Mouse (Mus musculus) left cerebral cortex, postnatal 10 days (tissue): Measurements from ENCODE around the gene Itga8. TPM values are rescaled to one million over a fixed set of nuclear protein-coding genes. Genes with fewer than 3 reads are reported as not detected.

Experiments
- DNase-seq, 2 experiments: peaks; one replicate each; pipeline ENCODE4 v3.0.0; 2021 to 2022; ENCODE audit warnings: low spot score in 2 of 2, mixed read lengths in 1 of 2; ENCODE audit errors: extremely low spot score in 1 of 2
- intact Hi-C: fragments of 180-260 bp; cut with DNase I; formaldehyde crosslinking; loops from one replicate; pipeline ENCODE4 v1.15.1; 2025
- total RNA-seq, 2 experiments: library from RNA; stranded (reverse); gene quantifications; 2 replicates each; pipeline ENCODE4 v1.2.3; 2021

Gene Itga8
- total RNA-seq, 2 experiments from 2014 or later = 5.1 to 5.4 TPM

- DNase-seq = no peak
- intact Hi-C loops = loop anchor here (2.0 to 5.0 kb wide), 3 partner anchors 87 to 298 kb away; no protein-coding TSS in a partner anchor
Measured at GRCm38 (mm10) chr2:12300449-12301228, 1.1 kb downstream of the Itga8 start.

GRCm38 (mm10) chr2:12297287-12297686 is 4.4 kb downstream of the Itga8 start:
- intact Hi-C loops = no loop called here
- DNase-seq = no peak

GRCm38 (mm10) chr2:12295150-12295549 is 6.6 kb downstream of the Itga8 start:
- intact Hi-C loops = no loop called here
- no peak for DNase-seq

- no peak for DNase-seq
- intact Hi-C loops = no loop called here
Measured at GRCm38 (mm10) chr2:12294060-12294459, 7.7 kb downstream of the Itga8 start.

- DNase-seq = no peak
- intact Hi-C loops = no loop called here
Measured at GRCm38 (mm10) chr2:12293458-12293857, 8.3 kb downstream of the Itga8 start.

- intact Hi-C loops = no loop called here
- DNase-seq = peak; percentile 50 to 67
Measured at GRCm38 (mm10) chr2:12292023-12292820, 9.5 kb downstream of the Itga8 start.

- no peak for DNase-seq
- intact Hi-C loops = no loop called here
Measured at GRCm38 (mm10) chr2:12290235-12290634, 11.5 kb downstream of the Itga8 start.

- DNase-seq = no peak
- intact Hi-C loops = no loop called here
Measured at GRCm38 (mm10) chr2:12287831-12288230, 13.9 kb downstream of the Itga8 start.

GRCm38 (mm10) chr2:12280664-12281063 is 21.1 kb downstream of the Itga8 start:
- DNase-seq = no peak
- intact Hi-C loops = no loop called here

- intact Hi-C loops = no loop called here
- DNase-seq = no peak
Measured at GRCm38 (mm10) chr2:12279070-12279612, 22.6 kb downstream of the Itga8 start.

GRCm38 (mm10) chr2:12256635-12257317 is 44.9 kb downstream of the Itga8 start:
- intact Hi-C loops = no loop called here
- DNase-seq = no peak

GRCm38 (mm10) chr2:12255901-12256300 is 45.8 kb downstream of the Itga8 start:
- no peak for DNase-seq
- intact Hi-C loops = no loop called here

- intact Hi-C loops = no loop called here
- no peak for DNase-seq
Measured at GRCm38 (mm10) chr2:12235345-12235744, 66.4 kb downstream of the Itga8 start.

- intact Hi-C loops = no loop called here
- no peak for DNase-seq
Measured at GRCm38 (mm10) chr2:12229721-12230120, 72.0 kb downstream of the Itga8 start.

- no peak for DNase-seq
- intact Hi-C loops = no loop called here
Measured at GRCm38 (mm10) chr2:12228335-12228734, 73.4 kb downstream of the Itga8 start.

GRCm38 (mm10) chr2:12227243-12227642 is 74.5 kb downstream of the Itga8 start:
- intact Hi-C loops = no loop called here
- DNase-seq = no peak

GRCm38 (mm10) chr2:12226367-12226766 is 75.4 kb downstream of the Itga8 start:
- intact Hi-C loops = no loop called here
- DNase-seq = no peak

GRCm38 (mm10) chr2:12221671-12222070 is 80.1 kb downstream of the Itga8 start:
- DNase-seq = no peak
- intact Hi-C loops = no loop called here

GRCm38 (mm10) chr2:12213464-12213790 is 88.3 kb downstream of the Itga8 start:
- no peak for DNase-seq
- intact Hi-C loops = no loop called here
